Mouse (Mus musculus): Measurements from ENCODE around the gene Gm4924. TPM values are rescaled to one million over a fixed set of nuclear protein-coding genes. Genes with fewer than 3 reads are reported as not detected.

Gm4924 gene
- 4.3 TPM for total RNA-seq (2023)

DNA sequence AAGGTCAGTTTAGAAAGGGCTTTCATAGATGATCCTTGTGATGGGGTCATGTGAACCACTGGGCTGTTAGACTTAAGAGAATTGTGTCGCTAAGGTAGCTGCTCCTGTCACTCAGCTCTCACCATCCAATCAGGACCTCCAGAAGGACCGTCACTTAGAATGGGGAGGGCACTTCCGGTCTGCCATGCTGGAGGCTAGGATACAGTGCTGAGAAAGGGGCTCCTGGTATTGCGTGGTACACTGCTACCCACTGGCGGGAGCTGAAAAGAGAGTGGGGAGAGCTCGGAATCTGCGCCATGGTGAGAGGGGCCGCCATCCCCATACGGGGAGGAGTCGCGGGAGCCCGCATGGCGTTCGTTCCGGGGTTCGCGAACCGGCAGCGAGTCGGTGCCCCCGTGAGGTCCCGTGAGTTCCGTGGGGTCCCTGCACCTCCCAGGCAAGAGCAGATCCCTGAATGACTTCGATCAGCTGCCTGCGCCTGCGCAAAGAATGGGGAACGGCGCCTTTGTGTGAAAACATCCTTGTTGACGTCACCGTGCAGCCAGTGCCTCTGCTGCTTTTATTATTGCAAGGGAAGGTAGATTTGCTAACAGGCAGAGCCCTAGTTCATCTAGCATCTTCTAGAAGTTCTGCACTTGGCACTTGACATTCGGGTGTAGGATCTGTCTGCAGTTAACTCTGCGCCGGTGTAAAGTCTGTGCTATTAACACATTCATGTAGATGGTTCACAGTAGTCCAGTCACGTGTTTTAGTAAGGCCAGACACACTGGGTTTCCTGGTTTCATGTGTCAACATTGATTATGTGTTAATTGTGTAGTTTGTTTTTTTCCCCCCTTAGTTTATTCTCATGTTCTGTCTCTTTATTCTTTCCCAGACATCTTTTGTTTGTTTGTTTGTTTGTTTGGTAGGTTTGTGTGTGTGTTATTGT, at the start of gene Gm4924:
Gene Gm4924, plus strand, starts transcription at position 173 of the 928 bp plus-strand sequence.

DNA sequence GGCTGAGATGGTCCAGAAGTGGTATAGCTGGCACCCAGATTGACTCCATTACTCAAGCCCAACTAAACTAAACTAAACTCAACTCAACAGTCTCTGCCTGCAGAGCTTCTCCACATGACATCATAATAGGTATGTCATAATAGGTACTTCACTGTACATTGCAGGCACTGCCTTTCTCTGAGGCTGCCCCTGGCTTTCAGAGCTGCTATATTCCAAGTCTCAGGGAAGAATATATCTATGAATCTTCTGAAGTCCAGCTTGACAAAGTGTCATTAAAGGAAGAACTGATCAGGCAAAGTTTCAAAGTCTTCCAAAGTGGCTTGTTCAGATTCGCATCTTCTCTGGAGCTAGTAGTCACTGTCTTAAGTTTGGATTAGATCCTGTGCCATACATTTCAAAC, 37.6 kb upstream of the Gm4924 start, which contains the start of gene 4932415D10Rik:
Gene 4932415D10Rik, minus strand, starts transcription at position 101 of the 400 bp plus-strand sequence.

Other genes starting within 250 kb of the Gm4924 start
- 5.0 TPM for gene AU041133, start 226.2 kb upstream of the Gm4924 start, total RNA-seq (2023)
- 6.3 TPM for gene Zfp938, start 113.0 kb upstream of the Gm4924 start, total RNA-seq (2023)
- not detected for gene 4932415D10Rik, start 37.7 kb upstream of the Gm4924 start, total RNA-seq (2023)
- gene Gm1553, start 138.4 kb downstream of the Gm4924 start, total RNA-seq (2023) = not detected

Measured in CD4-positive naive resting alpha-beta T cell, adult 57 days (primary cell).